Mouse (Mus musculus): ENCODE data around the gene Col27a1.

The Col27a1 gene

GRCm38 (mm10) chr4:63368577-63368976 lies 154.8 kb downstream of the Col27a1 start:
- in situ Hi-C loops (cut with MseI, MboI) = no loop called here

- in situ Hi-C loops (cut with MseI, MboI) = no loop called here
Measured at GRCm38 (mm10) chr4:63370897-63371296, 157.1 kb downstream of the Col27a1 start.

GRCm38 (mm10) chr4:63371890-63372289 lies 158.1 kb downstream of the Col27a1 start:
- in situ Hi-C loops (cut with MseI, MboI) = no loop called here

GRCm38 (mm10) chr4:63373404-63373803 lies 159.6 kb downstream of the Col27a1 start:
- in situ Hi-C loops (cut with MseI, MboI) = no loop called here

GRCm38 (mm10) chr4:63374331-63374730 lies 160.5 kb downstream of the Col27a1 start:
- in situ Hi-C loops (cut with MseI, MboI) = no loop called here

- in situ Hi-C loops (cut with MseI, MboI) = no loop called here
Measured at GRCm38 (mm10) chr4:63375367-63375766, 161.6 kb downstream of the Col27a1 start.

GRCm38 (mm10) chr4:63377483-63377882 lies 163.7 kb downstream of the Col27a1 start:
- in situ Hi-C loops (cut with MseI, MboI) = no loop called here

GRCm38 (mm10) chr4:63382676-63383369 lies 169.0 kb downstream of the Col27a1 start:
- in situ Hi-C loops (cut with MseI, MboI) = no loop called here

- in situ Hi-C loops (cut with MseI, MboI) = no loop called here
Measured at GRCm38 (mm10) chr4:63383474-63383873, 169.7 kb downstream of the Col27a1 start.

GRCm38 (mm10) chr4:63384262-63384661 lies 170.5 kb downstream of the Col27a1 start:
- in situ Hi-C loops (cut with MseI, MboI) = no loop called here

All from mouse trophoblast stem cell (cell line).